Mouse (Mus musculus): Measurements from ENCODE around the gene Ilkap.

The Ilkap gene

DNA sequence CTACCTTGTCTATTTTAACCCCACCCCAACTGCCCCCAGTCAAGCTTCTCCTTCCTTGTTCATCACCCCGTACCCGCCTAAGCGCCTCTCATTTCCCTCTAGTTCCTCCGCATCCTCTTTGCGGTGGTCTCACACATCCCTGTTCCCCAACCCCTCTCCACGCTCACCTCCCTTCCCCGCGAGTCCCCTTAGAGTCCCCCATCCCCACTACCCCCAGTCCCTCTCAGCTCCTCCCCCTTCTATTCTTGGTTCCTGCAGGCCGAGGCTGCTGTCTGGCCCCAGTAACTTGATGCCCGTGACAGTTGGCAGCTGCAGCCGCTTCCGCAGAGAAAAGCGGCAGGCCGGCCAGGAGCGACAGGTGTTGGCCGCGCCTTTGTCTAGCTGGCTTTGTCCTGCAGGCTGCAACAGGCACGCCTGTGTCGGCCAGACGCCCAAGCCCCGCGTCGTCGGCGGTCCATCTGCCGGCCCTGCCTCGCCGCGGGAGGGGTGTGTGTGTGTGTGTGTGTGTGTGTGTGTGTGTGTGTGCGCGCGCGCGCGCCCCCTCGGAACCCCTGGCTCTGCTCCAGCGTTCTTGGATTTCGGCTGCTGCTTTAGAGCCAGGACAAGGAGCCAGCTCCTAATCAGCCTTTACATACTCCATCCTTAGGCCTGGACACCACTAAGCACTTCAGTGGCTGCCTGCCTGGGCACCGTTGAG is 15.4 kb upstream of the Ilkap start, which contains the start of gene Hes6:
Gene Hes6, minus strand, starts transcription at position 141 of the 697 bp plus-strand sequence.
- DNase-seq, result peak; percentile 64

DNA sequence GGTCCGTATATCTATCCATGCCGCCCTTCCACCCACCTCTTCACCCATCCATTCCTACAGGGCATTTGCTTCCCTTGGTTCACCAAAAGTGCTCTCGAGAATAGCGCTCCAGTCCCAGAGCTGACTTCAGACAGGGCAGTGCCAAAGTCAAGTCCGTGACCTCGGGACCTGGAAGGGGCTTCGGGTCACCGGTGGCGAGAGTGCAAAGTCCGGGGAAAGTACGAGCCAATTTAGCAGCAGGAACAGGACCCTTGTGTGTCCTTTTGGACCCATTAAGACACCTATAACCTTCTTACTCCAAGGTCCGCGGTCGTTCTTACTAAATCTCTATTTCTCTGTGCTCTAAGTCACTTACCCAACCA is 14.9 kb upstream of the Ilkap start:
- no peak for DNase-seq

DNA sequence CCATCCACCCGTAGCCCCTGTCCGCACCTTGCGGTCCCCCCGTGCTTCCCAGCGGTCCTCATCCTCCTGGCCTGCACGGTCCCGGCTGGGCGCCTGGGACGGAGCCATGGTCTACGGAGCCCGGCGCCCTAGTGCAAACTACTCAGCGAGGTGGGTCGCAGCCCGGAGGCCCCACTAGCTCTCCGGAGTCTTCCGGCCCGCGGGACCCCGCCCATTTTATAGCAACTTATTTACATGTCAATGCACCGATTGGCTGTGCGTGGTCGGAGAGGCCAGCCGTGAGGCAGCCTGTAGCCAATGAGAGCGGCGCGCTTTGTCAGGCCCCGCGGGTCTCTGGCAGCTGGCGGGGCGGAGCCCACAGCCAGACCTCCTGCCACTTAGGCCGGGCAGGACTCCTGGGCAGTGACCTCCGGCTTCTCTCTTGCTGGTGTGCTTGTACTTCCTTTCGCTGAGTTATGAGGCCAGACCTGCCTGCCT is 14.5 kb upstream of the Ilkap start:
- peak; percentile 97 for DNase-seq

DNA sequence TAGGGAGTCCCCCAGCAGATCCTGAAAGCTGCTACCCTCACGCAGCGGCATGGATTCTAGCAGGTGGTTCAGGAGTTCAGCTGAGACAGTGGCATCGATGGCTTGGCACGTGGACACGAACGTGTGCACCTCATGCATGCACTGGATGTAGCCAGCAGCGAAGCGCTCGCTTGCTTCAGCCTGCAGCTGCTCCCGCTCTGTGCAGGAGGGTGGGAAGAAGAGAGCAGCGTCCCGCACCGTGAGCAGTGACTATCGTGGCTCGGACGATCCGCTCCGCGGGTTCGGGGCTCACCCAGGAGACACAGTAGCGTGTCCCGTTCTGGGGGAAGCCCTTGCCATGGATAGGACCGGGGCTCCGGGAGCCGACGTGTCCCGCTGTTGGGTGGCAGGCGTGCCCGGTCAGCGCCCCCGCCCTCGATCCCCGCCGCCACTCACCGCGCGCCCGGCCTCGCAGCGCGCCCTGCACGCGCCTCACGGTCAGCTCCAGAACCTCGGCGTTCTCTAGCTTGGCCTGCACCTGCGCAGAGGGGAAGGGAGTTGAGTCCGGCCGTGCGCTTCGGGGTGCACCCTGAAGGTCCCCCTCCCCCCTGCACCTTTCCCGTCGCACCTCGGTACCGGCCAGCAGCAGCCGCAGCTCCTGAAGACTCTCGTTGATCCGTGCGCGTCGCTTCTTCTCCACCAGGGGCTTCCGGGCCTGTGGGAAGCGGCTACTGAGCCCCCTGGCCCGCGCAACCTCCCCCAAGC is 13.8 kb upstream of the Ilkap start:
- DNase-seq, result no peak

DNA sequence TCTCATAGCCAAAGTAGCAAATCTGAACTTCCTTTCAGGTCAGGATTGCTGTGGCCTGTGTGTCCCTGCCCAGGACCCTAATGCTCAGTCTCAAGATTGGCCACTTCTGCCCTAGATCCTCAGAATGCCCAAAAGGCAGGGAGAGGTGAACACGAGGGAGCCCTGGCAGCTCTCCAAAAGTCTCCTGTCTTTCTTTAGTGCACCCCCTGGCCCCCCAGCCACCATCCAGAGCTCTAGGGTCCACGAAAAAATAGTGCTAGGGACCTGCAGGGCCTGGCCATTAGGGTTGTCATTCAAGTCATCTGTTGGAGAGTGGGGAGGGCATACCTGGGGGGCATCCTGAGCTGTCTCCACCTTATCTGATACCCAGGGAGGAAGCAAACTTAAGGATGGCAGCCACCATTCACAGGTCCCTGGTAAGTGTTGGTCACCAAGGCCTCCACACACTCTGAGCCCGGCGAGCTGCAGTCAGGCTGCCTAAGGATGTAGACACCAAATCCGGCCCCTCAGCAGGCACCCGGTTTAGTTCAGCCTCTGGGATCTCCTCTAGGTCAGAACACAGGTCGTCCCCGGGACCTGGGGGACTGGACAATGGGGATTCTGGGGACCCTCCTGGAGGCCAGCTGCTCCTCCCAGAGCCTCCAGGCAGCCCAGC is 13.1 kb upstream of the Ilkap start:
- no peak for DNase-seq

DNA sequence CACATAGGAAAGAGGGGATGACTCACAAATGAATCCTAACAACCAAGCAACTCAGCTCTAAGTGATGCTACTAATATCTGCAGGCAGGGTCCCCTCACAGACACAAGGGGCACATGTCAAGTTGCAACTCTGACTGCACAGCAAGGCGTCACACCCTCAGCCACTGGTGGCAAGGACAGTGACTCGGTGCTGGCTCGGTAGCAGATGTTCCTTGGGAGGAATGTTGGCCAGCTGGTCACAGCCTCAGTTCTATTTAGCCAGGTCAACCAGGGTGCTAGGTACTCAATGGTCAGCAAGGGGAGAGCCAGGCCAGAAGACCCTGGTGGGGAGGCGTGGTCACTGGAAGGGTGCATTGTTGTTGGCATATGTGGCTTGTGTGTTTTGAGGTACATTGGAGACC is 9.2 kb upstream of the Ilkap start:
- no peak for DNase-seq

DNA sequence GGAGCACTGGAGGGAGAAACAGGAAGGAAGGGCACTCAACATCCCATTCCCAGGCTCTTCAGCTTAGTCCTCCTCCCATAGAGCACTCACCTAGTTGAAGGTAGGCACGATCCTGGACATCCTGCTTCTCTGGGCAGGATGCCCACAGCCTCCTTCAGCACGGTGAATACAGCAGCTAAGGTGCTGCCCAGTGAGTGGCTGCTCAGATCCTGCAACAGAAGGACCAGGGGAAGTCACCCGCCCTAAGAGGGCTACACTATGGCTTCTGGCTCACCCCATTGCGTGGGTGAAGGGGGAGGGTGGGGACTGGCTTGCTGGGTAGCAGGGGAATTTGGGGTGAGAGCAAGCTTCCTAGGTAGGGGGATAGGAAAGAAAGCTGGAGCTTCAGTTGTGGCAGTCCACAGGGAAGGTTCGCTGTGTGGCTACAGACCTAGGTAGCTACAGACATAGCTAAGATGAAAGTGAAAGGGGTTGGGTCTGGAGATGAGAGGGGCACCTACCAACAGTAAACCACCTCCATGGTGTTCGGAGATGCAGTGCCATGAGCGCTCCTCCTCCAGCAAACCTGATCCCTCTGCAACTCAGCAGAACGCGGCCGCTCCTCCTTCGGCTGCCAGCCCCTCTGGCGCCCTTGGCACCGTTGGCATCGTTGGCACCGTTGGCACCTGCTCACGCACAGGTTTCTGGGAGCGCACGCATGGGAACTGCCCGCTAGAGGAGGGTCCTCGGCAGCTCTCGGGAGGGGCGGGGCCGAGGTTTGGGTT is 7.0 kb upstream of the Ilkap start:
- DNase-seq, result peak; percentile 12

DNA sequence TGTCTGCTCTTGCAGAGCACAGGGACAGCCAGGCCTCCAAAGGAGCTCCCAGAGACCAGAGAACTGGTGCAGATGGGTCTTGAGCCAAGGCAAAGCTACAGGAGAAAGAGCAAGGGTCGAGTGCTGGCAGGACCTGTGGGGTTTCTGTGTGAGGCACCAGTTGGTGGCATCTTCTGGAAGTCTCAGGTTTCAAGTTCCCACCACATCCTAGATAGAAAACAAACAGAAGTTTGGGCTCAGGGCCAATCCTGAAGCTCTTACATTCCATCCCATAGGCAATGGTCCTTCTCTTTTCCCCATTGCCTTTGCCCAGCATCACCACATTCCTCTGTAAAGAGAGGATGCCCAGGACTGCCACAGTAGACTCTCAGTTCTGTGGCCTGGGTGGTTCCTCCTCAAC is 6.4 kb upstream of the Ilkap start:
- DNase-seq, result no peak

DNA sequence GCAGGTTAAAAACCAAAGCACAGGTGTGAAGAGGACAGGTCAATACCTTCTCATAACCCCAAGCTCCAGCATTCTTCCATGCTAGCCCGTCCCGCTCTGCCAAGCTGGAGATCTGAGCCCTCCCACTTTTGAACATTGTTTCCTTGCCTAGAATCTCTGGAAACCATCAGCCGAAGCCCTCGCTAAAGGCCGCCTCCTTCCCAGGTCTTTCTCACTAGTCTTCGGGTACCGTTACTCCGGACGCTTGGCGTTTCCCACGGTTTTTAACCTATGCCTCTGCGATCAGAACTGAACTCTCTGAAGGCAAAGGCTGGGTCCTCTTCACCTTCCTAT is 722 bp downstream of the Ilkap start:
- no peak for DNase-seq

DNA sequence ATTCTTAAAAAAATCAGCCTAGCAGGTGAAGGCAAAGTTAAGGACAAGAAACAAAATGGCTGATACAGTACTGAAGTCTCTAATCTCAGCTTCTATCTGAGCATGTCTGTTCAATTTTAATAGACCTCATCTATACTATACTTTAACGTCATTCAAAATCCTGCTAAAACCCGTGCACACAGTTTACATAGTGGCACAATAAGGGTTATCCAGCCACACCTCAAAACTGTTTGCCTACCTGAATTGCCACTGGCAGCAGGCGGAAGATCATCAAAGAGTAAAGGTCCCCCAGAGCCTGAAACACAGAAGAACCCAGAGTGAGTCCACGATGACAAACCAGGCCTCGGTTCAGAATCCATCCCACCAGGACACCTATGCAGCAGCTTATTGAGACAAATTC is 8.2 kb downstream of the Ilkap start:
- no peak for DNase-seq

DNA sequence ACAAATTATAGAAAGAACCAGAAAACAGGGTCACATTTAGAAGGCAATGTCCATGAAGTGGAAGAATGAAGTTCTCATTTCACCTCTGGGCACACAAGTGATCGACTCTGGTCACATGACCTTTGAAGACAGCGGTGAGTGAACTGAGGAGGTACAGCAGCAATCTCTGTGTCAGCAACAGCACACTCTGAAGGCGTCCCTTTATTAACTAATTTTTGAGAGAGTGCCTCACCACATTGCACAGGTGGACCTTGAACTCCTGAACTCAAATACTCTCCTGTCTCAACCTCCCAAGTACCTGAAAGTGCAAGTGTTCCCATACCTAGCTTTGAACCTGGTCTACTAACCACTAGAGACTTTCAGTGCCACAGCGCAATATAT is 17.5 kb downstream of the Ilkap start:
- DNase-seq, result no peak

DNA sequence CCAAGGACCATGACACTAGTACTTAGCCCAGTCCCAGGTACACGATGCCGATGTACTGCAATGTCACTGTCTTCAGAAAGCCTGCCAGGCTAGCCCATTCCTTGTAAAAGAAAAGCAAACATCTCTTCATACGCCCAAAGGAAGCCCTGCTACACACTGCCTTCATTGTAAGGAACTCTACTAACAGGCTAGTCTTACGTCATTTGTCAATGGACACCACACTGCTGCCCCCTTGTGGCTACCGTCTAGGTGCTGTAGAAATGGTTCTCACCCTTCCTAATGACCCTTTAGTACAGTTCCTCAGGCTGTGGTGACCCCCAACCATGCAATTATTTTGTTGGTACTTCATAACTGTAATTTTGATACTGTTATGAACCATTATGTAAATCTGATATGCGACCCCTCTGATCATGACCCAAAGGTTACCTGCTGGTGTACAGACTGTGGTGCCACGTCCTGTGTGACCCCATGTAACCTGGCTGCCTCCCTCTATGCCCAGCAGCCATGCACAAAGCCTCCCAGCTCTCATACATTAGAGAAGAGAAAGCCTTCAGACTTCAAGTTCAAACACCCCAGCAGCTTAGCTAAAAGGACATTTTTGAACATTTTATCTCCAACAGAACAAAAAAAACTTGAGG is 18.0 kb downstream of the Ilkap start:
- DNase-seq, result peak; percentile 74

DNA sequence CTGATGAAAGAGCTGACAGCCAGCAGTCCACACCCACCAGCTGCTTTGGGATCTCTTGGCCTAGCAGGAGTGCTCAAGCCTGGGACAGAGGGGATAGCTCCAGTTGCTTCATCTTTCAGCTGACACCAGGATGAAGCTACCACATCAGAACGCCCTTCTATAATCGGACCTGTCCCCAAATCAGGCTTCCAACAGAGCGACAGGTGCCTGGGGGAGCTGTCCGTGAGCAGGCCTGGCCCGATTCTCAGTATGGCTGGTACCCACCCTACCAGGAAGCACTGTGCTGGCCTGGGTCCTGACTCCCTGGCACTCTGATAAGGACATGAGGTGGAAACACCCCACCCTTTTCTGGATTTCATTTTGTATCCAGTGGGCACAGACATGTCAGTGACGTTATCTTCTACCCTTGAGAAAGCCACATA is 25.2 kb downstream of the Ilkap start:
- no peak for DNase-seq

DNA sequence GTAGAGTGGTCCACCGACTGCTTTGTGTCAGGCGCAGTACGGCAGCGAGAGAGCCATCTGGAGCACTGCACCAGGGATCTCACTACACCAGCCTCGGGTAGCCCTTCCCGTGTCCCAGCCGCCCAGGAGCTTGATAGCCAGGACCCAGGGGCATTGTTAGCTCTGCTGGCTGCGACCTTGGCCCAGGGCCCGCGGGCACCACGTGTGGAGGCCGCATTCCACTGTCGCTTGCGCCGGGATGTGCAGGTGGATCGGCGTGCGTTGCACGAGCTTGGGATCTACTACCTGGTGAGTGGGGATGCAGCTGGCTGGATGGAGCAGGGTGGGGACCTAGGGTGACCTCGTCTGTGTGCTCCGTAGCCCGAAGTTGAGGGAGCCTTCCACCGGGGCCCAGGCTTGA is 28.6 kb downstream of the Ilkap start:
- no peak for DNase-seq

DNA sequence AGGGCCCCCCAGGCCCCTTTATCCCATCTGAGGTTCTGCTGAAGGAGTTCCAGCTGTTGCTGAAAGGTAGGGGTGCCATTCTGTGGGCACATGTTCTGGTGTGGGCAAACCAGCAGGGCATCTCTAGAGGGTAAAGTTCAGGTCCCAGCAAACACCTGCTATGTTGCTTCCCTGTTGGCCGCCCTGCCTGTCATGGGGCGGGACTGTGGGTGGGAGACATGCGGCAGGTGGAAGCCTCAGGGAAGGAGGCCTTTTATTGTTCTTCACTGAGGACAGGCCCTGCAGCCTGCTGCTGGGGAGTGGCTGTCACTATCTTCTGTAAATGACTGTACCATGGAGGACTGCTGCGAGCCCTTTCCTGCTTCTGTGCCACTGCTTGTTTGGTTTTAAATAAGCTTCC is 29.2 kb downstream of the Ilkap start:
- DNase-seq, result no peak

DNA sequence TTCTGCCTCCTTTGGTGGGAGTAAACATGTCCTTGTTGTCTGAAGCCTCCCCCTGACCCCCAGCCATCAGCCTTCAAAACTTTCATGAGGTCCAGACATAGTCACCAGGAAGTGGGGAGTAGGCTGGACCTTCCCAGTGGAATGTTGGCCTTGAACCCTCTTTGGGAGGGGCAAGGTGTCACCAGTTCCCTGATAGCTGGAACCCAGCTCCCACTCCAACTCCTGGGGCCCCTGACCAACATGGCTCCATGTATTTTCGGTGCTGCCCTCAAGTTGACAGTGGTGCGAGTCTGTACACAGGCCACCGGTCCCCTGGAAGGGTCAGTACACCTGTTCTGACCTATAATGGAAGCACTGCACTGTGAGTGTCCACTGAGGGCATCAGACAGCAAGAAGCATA is 31.3 kb downstream of the Ilkap start:
- DNase-seq, result no peak

DNA sequence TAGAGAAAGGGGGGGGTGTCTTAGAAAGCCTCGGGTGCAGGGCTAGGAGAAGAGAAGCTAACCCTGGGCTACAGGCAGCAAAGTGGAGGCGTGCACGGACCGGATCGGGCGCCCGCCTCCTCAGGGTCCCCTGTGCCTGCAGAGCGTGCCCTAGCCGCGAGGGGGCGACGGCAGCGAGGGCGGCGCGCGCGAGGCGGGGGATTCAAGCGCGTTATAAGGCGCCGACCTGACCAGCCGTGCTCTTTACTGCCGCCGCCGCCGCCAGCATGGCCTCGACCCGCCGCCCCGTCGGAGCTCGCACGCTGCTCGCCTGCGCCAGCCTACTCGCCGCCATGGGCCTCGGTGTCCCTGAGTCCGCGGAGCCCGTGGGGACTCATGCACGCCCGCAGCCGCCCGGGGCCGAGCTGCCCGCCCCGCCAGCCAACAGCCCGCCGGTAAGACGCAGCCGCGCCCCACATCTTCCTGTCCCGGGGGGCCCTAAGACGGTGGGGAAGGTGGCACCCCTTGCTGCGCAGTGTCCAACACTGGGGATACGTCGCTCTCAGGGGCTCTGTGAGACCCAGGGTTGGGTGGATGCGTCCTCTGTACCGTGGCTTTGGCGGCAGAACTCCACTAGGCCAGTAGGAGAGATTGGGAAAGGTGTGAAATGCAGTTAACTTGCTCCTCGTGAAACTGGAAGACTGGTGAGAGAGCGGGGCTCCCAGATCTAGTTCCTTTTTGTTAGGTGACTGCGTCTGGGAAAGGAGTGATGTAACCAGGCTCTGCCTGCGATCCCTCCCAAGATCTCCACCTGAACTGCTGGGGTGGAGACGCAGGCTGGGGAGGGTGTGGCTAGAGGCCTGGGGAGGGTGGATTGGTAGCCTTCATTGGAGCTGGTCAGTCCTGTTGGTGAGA is 32.2 kb downstream of the Ilkap start, which contains the start of gene Erfe:
Gene Erfe, plus strand, starts transcription at position 216 of the 894 bp plus-strand sequence.
- DNase-seq, result peak; percentile 84

DNA sequence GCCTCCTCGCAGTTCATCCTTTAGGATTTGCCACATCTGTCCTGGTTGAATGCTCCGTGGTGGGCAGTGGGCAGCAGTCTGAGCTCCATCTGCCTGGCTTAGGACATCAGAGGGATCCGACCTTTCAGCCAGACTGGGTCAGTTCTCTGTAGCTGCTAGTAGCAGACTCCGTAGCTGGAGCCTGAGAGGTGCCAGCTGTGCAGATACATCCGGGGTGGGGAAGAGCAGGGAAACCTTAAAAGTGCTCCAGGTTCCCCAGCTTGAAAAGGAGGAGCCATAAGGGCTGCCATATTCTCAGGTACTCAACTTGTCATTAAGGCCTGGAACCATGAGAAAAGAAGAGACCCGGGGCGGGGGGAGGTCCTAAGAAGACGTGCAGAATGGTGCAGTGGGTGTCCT is 32.8 kb downstream of the Ilkap start:
- DNase-seq, result no peak

DNA sequence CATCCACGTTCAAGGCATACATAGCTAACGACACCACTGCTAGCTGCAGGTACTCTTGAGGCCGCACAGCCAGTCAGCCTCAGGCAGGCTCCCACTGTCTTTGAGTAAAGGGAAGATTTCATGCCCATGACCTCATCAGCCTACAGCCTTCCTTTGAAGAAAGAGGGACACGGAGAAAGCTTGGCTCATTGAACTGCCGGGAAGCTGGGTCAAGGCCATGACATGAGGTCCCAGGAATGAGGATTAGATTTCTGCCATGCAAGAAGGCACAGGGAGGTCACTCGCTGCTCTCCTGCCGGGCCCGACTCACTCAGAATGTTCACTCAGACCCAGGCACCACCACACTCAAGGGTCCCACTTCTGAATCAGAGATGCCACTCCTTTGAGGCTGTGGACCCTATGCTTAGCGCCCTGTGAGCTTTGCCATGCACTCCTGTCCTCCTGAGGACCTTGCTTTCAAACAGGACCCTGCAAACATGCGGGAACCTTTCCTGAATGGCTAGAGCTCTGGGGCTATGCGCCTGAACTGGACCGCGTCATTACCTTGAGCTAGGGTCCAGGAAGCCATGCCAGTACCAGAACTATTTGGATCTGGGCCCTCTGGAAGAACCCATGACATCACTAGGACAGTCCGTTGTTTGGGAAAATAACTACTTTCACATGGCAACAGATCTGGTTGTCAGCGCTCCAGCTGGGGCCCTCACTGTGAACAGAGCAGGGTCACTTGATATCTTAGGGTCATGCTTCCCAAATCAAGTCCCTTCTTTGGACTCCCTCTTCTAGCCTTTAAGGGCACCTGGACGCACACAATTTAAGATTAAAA is 33.6 kb downstream of the Ilkap start:
- DNase-seq, result no peak

DNA sequence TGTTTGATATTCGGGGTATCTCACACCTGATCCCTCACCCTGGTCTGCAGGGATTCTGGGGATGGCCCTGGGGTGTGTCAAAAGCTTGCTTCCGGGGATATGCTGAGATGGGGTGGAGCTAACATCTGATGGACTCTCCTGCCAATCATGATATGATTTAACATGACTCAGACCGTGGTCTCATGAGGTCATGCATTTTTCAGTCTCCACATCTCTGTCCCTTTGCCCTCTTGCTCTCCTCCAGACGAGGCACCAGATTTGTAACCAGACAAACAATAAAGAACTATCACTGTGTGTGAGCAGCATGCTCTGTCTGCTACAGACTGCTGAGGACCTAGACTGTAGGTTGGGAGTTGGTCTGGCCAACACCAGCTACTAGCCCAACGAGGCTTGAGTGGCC is 36.5 kb downstream of the Ilkap start:
- DNase-seq, result no peak

DNA sequence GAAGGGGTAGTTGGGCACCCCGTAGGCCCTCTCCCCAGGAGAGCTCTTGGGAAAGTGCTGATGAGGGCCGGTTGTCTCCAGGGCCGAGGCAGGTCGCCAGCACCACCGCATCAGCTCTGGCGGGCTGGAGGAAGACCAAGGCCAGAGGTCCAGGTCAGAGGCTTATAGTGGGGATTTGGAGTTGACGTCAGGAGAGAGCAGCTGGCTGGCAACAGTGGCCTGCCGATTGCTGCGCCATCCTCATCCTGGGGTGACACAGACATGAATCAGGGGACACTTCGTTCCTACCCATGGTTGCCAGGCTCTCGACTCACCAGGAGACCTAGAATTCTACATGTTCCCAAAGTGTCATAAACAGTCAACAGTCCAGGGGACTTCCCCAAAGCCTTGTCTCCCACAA is 42.5 kb downstream of the Ilkap start:
- no peak for DNase-seq

Data from thymus, postnatal 14 days (tissue).